Comparison of ENCODE assay signal across 8 mouse cellular contexts in the genomic region with DNA sequence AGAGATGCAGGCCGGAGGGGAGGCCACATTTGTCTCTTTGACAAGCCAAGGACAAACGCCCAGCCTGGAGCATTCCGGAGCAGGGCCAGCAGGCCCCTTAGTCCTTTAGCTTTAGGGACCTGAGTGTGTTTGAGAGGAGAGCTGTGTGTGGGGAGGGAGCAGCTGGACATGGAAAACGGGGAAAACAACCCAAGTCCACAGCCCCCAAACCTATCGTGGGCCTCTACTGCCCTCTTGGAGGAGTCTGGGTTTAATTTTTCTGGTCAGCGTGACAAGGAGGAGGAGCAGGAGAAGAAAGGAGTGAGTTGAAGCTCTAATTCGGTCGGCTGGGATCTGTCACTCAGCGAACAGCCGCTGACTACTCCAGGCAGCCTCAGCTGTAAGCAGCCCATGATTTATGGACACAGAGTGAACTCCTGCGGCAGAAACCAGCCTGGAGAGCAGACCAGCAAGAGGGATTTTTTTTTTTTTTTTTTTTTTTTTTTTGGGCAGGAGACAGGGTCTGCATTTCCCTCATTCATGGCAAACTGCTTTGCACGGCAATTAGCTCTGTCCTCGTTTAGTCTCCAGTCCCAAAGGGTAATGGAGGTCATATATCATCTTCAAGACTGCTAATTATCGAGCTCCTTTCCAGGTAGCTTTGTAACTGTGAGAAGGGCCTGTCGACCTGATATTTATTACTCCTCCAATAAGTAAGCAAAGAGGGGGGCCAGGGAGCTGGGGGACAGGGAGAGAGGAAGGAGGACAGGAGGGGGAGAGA. TPM values are rescaled to one million over a fixed set of nuclear protein-coding genes. Genes with fewer than 3 reads are reported as not detected.
DNase-seq lines count a peak whose midpoint lies in the region; ATAC-seq lines count a peak whose summit lies in the region.

No protein-coding gene starts in this region.

- H3K4me3 ChIP-seq in heart, embryonic 13.5 days = peak overlapping the region; percentile 22; the same call in 1 of the 2 replicates
- H3K4me3 ChIP-seq in embryonic facial prominence, embryonic 10.5 days = no peak overlapping the region
- H3K4me3 ChIP-seq in intestine, embryonic 16.5 days (ENCODE audit: low read length) = no peak overlapping the region
- no peak overlapping the region; the same call in 1 of the 2 replicates for H3K4me3 ChIP-seq in neural tube, embryonic 13.5 days

- no peak; the same call in 1 of the 2 replicates for ATAC-seq in heart, embryonic 13.5 days (ENCODE audit: extremely low read depth, insufficient number of reproducible peaks, low FRiP score, low TSS enrichment)
- ATAC-seq in intestine, embryonic 16.5 days = peak; percentile 86
- ATAC-seq in neural tube, embryonic 13.5 days (ENCODE audit: low read depth) = peak; percentile 90
- ATAC-seq in megakaryocyte progenitor cell, adult 5-6 weeks (replicated peaks; ENCODE audit: poor library complexity) = no peak

- H3K27ac ChIP-seq in heart, embryonic 13.5 days (replicated peaks) = peak overlapping the region; percentile 53
- peak overlapping the region; percentile 51 for H3K27ac ChIP-seq in embryonic facial prominence, embryonic 10.5 days (replicated peaks)
- H3K27ac ChIP-seq in intestine, embryonic 16.5 days (ENCODE audit: low read length) = peak overlapping the region; percentile 68
- H3K27ac ChIP-seq in neural tube, embryonic 13.5 days (replicated peaks) = peak overlapping the region; percentile 72

- peak overlapping the region; percentile 60 for H3K9ac ChIP-seq in heart, embryonic 13.5 days
- H3K9ac ChIP-seq in intestine, embryonic 16.5 days (ENCODE audit: low read depth, low read length) = peak overlapping the region; percentile 24; the same call in 1 of the 2 replicates
- peak overlapping the region; percentile 31; the same call in 1 of the 2 replicates for H3K9ac ChIP-seq in neural tube, embryonic 13.5 days

- no peak for DNase-seq in heart, adult 9 months (ENCODE audit: low spot score in 2 of 2)
- DNase-seq in embryonic facial prominence, embryonic 10.5 days (ENCODE audit: low spot score) = peak; percentile 58
- no peak for DNase-seq in spleen, postnatal 14 days (ENCODE audit: low spot score in 2 of 2)
- no peak for DNase-seq in cerebellum, adult 8-10 months

- H3K9me3 ChIP-seq in heart, embryonic 13.5 days = no peaks in the 10 kb centered on the region
- H3K9me3 ChIP-seq in embryonic facial prominence, embryonic 10.5 days = no peaks in the 10 kb centered on the region
- no peaks in the 10 kb centered on the region for H3K9me3 ChIP-seq in intestine, embryonic 16.5 days (ENCODE audit: control insufficient read depth, low read length)
- no peaks in the 10 kb centered on the region for H3K9me3 ChIP-seq in neural tube, embryonic 13.5 days

- no peaks in the 10 kb centered on the region for H3K36me3 ChIP-seq in heart, embryonic 13.5 days
- no peaks in the 10 kb centered on the region for H3K36me3 ChIP-seq in embryonic facial prominence, embryonic 10.5 days (replicated peaks)
- no peaks in the 10 kb centered on the region for H3K36me3 ChIP-seq in intestine, embryonic 16.5 days (ENCODE audit: control insufficient read depth, insufficient read depth, low read length)
- H3K36me3 ChIP-seq in neural tube, embryonic 13.5 days = no peaks in the 10 kb centered on the region

- peaks cover 13% of the 10 kb centered on the region for H3K4me1 ChIP-seq in heart, embryonic 13.5 days
- H3K4me1 ChIP-seq in embryonic facial prominence, embryonic 10.5 days = peaks cover 21% of the 10 kb centered on the region
- H3K4me1 ChIP-seq in intestine, embryonic 16.5 days (ENCODE audit: control insufficient read depth, insufficient read depth, low read length) = peaks cover 13% of the 10 kb centered on the region
- peaks cover 20% of the 10 kb centered on the region for H3K4me1 ChIP-seq in neural tube, embryonic 13.5 days (replicated peaks)

- H3K27me3 ChIP-seq in heart, embryonic 13.5 days (replicated peaks) = no peaks in the 10 kb centered on the region
- H3K27me3 ChIP-seq in embryonic facial prominence, embryonic 10.5 days (replicated peaks; ENCODE audit: low read depth, poor library complexity, severe bottlenecking) = no peaks in the 10 kb centered on the region
- H3K27me3 ChIP-seq in intestine, embryonic 16.5 days (replicated peaks; ENCODE audit: control insufficient read depth, insufficient read depth, low read length) = no peaks in the 10 kb centered on the region
- peaks cover 41% of the 10 kb centered on the region for H3K27me3 ChIP-seq in neural tube, embryonic 13.5 days

- peak overlapping the region; percentile 57 for H3K4me2 ChIP-seq in heart, embryonic 13.5 days
- peak overlapping the region; percentile 27; the same call in 1 of the 2 replicates for H3K4me2 ChIP-seq in intestine, embryonic 16.5 days (ENCODE audit: low read depth, low read length)
- H3K4me2 ChIP-seq in neural tube, embryonic 13.5 days = peak overlapping the region; percentile 44

- 23% methylated on average over 15 of the region's 15 CpGs for WGBS in heart, embryonic 13.5 days
- 36% methylated on average over 15 of the region's 15 CpGs for WGBS in embryonic facial prominence, embryonic 10.5 days
- WGBS in intestine, embryonic 16.5 days = 10% methylated on average over 15 of the region's 15 CpGs
- 1% methylated on average over 15 of the region's 15 CpGs for WGBS in neural tube, embryonic 13.5 days

RNA-seq across cellular contexts. Expression of a gene that starts 43.0 kb away (rescaled TPM):
- polyA plus RNA-seq in heart, embryonic 13.5 days (2015; fragmentation: Nextera tagmentation; extraction: Ambion mirVana) = 36.7 and 44.7 TPM in 2 replicates
- 17.4 and 18.3 TPM in 2 replicates for polyA plus RNA-seq in embryonic facial prominence, embryonic 10.5 days (2016; fragmentation: Nextera tagmentation; extraction: Ambion mirVana)
- polyA plus RNA-seq in intestine, embryonic 16.5 days (2015; fragmentation: Nextera tagmentation; extraction: Ambion mirVana) = 88.2 and 89.1 TPM in 2 replicates
- 25.7 and 29.4 TPM in 2 replicates for polyA plus RNA-seq in neural tube, embryonic 13.5 days (2015; fragmentation: Nextera tagmentation; extraction: Ambion mirVana)
- total RNA-seq in megakaryocyte progenitor cell, adult 5-6 weeks (2015) = 40.7 and 50.8 TPM in 2 replicates
- total RNA-seq in megakaryocyte progenitor cell, adult 5-6 weeks (2017) = 23.5 and 30.2 TPM in 2 replicates

Comparison
In these comparisons a context has a peak if more than half of its experiments do, and no peak if none do; other contexts are left out.
1. ATAC-seq: peak in intestine, embryonic 16.5 days (single experiment) and neural tube, embryonic 13.5 days (single experiment); none in heart, embryonic 13.5 days (single experiment) and megakaryocyte progenitor cell, adult 5-6 weeks (single experiment).
2. Peak in every context shown above with its lines, with median percentiles within 50 percentile points of each other: H3K27ac ChIP-seq, H3K4me2 ChIP-seq and H3K9ac ChIP-seq.